Mouse (Mus musculus) forebrain, postnatal 0 days (tissue): ENCODE data around the gene Fgg. TPM values are rescaled to one million over a fixed set of nuclear protein-coding genes. Genes with fewer than 3 reads are reported as not detected.

Source experiments
- ATAC-seq: fragments of 200-750 bp; cut with Nextera tagmentation; 2 replicates; pipeline ENCODE4 v1.8.0; 2017; ENCODE audit warnings: mild to moderate bottlenecking, moderate library complexity
- DNase-seq: peaks from one replicate; pipeline ENCODE4 v3.0.0-alpha.2; 2015
- H3K27ac ChIP-seq: fragments of 300-500 bp; sonication (generic); 2 replicates; pipeline ENCODE4 v1.5.1; 2014; ENCODE audit warnings: low read depth, mild to moderate bottlenecking, antibody characterized with exemption, low read length, moderate library complexity, mixed read lengths
- H3K27me3 ChIP-seq: fragments of 300-500 bp; sonication (generic); 2 replicates; pipeline ENCODE4 v1.6.1; 2014; ENCODE audit warnings: mild to moderate bottlenecking, low read length, mixed read lengths; ENCODE audit not compliant: insufficient read depth
- H3K36me3 ChIP-seq: fragments of 300-500 bp; sonication (generic); 2 replicates; pipeline ENCODE4 v1.6.1; 2014; ENCODE audit warnings: mild to moderate bottlenecking, moderate library complexity; ENCODE audit not compliant: insufficient read depth
- H3K4me1 ChIP-seq: fragments of 300-500 bp; sonication (generic); 2 replicates; pipeline ENCODE4 v1.6.1; 2014; ENCODE audit warnings: antibody characterized with exemption; ENCODE audit not compliant: insufficient read depth
- H3K4me2 ChIP-seq: fragments of 300-500 bp; sonication (generic); 2 replicates; pipeline ENCODE4 v1.6.1; 2014; ENCODE audit warnings: low read depth, mild to moderate bottlenecking, moderate library complexity
- H3K4me3 ChIP-seq: fragments of 300-500 bp; sonication (generic); 2 replicates; pipeline ENCODE4 v1.5.1; 2014; ENCODE audit warnings: low read depth, low read length, mixed read lengths
- H3K9ac ChIP-seq: fragments of 300-500 bp; sonication (generic); 2 replicates; pipeline ENCODE4 v1.6.1; 2014; ENCODE audit warnings: mild to moderate bottlenecking
- H3K9me3 ChIP-seq: fragments of 300-500 bp; sonication (generic); 2 replicates; pipeline ENCODE4 v1.6.1; 2016; ENCODE audit warnings: low read length
- CTCF ChIP-seq: sonication (generic); IDR thresholded peaks from 2 replicates; pipeline ENCODE4 v1.5.1; 2016; ENCODE audit warnings: antibody characterized with exemption, control low read depth, low read depth
- WGBS: fragments of 180-500 bp; shearing (Covaris S2); extraction: QIAGEN DNeasy Blood & Tissue Kit; methylation state at CpG from one replicate; pipeline ENCODE4 v1.1.7; 2014; 5-methylcytosine and 5-hydroxymethylcytosine counted together
- polyA plus RNA-seq: library from polyadenylated mRNA; unstranded; fragments of >200 nt; fragmentation: Nextera tagmentation; extraction: Ambion mirVana; gene quantifications from 2 replicates; pipeline ENCODE4 v1.2.1, GENCODE M21; 2015
- total RNA-seq: library from RNA; depleted of rRNA; stranded (reverse); fragments of >200 nt; gene quantifications from 2 replicates; pipeline ENCODE4 v1.2.3, GENCODE M21; 2014; rRNA removed

The Fgg gene
- total RNA-seq (0.19 and 0.62 TPM in 2 replicates), polyA plus RNA-seq (not detected in 2 replicates)

DNA sequence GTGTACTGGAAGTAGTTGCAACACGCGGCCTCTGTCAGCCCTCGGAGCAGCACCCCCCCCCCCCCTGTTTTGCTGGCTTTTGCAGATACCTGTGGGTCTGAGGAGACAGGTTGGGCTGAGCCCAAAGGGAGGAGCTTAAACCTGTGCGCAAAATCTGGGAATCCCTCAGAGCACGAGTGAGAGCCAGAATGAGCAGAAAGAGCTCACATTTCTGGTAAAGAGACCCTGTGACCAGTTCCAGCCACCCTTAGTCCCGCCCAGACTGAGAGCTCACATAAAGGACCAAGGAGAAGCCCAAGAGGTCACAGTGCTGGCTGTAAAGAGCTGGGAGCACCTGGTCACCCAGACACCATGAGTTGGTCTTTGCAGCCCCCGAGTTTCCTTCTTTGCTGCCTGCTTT lies at the start of gene Fgg:
TSS of gene Fgg (plus strand) at position 168 of the 400 bp plus-strand sequence.
- DNase-seq = no peak
- Histone ChIP-seq H3K4me3 (no peak within 1 kb of the TSS), H3K27me3 (no peaks in the 10 kb centered on the region), H3K36me3 (no peaks in the 10 kb centered on the region), H3K4me1 (no peaks in the 10 kb centered on the region), H3K27ac (no peak within 1 kb of the TSS), H3K9me3 (no peaks in the 10 kb centered on the region), H3K4me2 (no peak within 1 kb of the TSS), H3K9ac (no peak within 1 kb of the TSS)
- WGBS = 53% methylated on average over 7 of the region's 7 CpGs
- no peak for ATAC-seq
- TF ChIP-seq CTCF = no peak

GRCm38 (mm10) chr3:82971046-82971445 lies 36.5 kb upstream of the Fgg start:
- no peak overlapping the region for H3K4me3 ChIP-seq
- no peaks in the 10 kb centered on the region for H3K27me3 ChIP-seq
- TF ChIP-seq CTCF = no peak
- H3K27ac ChIP-seq = no peak overlapping the region
- DNase-seq = no peak
- ATAC-seq = no peak
- H3K36me3 ChIP-seq = no peaks in the 10 kb centered on the region
- H3K4me1 ChIP-seq = no peaks in the 10 kb centered on the region
- WGBS = 78% methylated on average over 3 of the region's 3 CpGs
- no peak overlapping the region for H3K4me2 ChIP-seq
- H3K9ac ChIP-seq = no peak overlapping the region
- H3K9me3 ChIP-seq = no peaks in the 10 kb centered on the region

DNA sequence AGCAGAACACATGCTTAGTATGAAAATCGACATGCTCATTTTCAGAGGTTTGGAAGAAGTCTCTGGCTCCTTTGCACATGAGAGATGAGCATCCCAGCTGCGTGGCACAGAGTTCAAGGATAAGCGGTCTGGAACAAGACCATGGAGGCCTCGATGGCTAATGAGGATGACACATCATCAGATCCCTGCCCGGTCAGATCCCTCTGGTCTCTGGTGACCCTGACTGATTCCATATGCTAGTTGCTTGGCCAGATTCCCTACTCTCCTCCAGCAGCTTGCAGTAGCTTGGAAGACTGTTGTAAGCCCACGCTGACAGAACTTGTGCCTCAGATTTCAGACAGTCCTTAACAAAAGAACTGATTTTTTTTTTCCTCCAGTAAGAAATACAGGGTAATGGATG lies 26.7 kb upstream of the Fgg start:
- TF ChIP-seq CTCF = no peak
- WGBS = 64% methylated on average over 6 of the region's 6 CpGs
- no peaks in the 10 kb centered on the region for H3K27me3 ChIP-seq
- H3K9me3 ChIP-seq = no peaks in the 10 kb centered on the region
- no peak overlapping the region for H3K4me2 ChIP-seq
- DNase-seq (peak; percentile 25), ATAC-seq (peak; percentile 18)
- H3K4me1 ChIP-seq = no peaks in the 10 kb centered on the region
- H3K4me3 ChIP-seq = no peak overlapping the region
- H3K9ac ChIP-seq = no peak overlapping the region
- no peak overlapping the region for H3K27ac ChIP-seq
- no peaks in the 10 kb centered on the region for H3K36me3 ChIP-seq

DNA sequence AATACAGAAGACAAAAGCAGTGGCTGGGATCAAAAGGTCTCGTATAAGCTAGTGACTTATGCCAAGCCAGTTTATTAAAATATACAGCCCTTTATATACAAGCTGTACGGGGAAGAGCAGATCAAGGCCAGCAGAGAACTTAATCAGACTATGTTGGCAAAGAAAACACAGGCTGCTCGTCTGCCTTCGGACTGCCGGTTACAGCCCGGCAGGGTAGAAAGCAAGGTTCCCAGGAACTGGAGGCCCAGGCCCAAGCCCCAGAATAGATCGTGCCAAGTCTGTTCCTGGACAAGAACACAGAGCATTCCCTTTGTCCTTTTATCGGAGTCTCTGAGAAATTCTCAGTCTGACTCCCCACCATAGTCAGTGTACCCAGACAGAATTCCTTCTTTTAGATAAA lies 25.7 kb upstream of the Fgg start:
- Histone ChIP-seq H3K4me1 (no peaks in the 10 kb centered on the region), H3K9ac (no peak overlapping the region), H3K9me3 (no peaks in the 10 kb centered on the region), H3K27me3 (no peaks in the 10 kb centered on the region), H3K27ac (no peak overlapping the region), H3K4me3 (no peak overlapping the region), H3K36me3 (no peaks in the 10 kb centered on the region), H3K4me2 (no peak overlapping the region)
- DNase-seq = no peak
- ATAC-seq = no peak
- TF ChIP-seq CTCF = no peak
- 54% methylated on average over 8 of the region's 8 CpGs for WGBS

- ATAC-seq = no peak
- no peak for DNase-seq
- Histone ChIP-seq H3K36me3 (no peaks in the 10 kb centered on the region), H3K9ac (no peak overlapping the region), H3K9me3 (no peaks in the 10 kb centered on the region), H3K27ac (no peak overlapping the region), H3K4me3 (no peak overlapping the region), H3K4me1 (no peaks in the 10 kb centered on the region), H3K27me3 (no peaks in the 10 kb centered on the region), H3K4me2 (no peak overlapping the region)
- 82% methylated on average over 2 of the region's 2 CpGs for WGBS
- TF ChIP-seq CTCF = peak; percentile 30; the same call in 1 of the 2 replicates
Observed at GRCm38 (mm10) chr3:82984840-82985239, 22.7 kb upstream of the Fgg start.

GRCm38 (mm10) chr3:82991963-82992362 lies 15.6 kb upstream of the Fgg start:
- Histone ChIP-seq H3K4me2 (no peak overlapping the region), H3K4me1 (peaks cover 5% of the 10 kb centered on the region; the same call in 1 of the 2 replicates), H3K36me3 (no peaks in the 10 kb centered on the region), H3K27ac (no peak overlapping the region), H3K9me3 (no peaks in the 10 kb centered on the region), H3K27me3 (peaks cover 3% of the 10 kb centered on the region; the same call in 1 of the 2 replicates), H3K9ac (no peak overlapping the region), H3K4me3 (no peak overlapping the region)
- ATAC-seq (no peak), DNase-seq (no peak)
- WGBS = 85% methylated on average over 12 of the region's 12 CpGs
- TF ChIP-seq CTCF = no peak

- Histone ChIP-seq H3K4me2 (no peak overlapping the region), H3K4me1 (peaks cover 5% of the 10 kb centered on the region; the same call in 1 of the 2 replicates), H3K9me3 (no peaks in the 10 kb centered on the region), H3K27ac (no peak overlapping the region), H3K27me3 (peaks cover 3% of the 10 kb centered on the region; the same call in 1 of the 2 replicates), H3K36me3 (no peaks in the 10 kb centered on the region), H3K9ac (no peak overlapping the region), H3K4me3 (no peak overlapping the region)
- 93% methylated on average over 6 of the region's 6 CpGs for WGBS
- ATAC-seq (no peak), DNase-seq (no peak)
- no peak for TF ChIP-seq CTCF
Observed at GRCm38 (mm10) chr3:82992956-82993355, 14.6 kb upstream of the Fgg start.
